ENCODE assay signal across 9 mouse cellular contexts in the genomic region with DNA sequence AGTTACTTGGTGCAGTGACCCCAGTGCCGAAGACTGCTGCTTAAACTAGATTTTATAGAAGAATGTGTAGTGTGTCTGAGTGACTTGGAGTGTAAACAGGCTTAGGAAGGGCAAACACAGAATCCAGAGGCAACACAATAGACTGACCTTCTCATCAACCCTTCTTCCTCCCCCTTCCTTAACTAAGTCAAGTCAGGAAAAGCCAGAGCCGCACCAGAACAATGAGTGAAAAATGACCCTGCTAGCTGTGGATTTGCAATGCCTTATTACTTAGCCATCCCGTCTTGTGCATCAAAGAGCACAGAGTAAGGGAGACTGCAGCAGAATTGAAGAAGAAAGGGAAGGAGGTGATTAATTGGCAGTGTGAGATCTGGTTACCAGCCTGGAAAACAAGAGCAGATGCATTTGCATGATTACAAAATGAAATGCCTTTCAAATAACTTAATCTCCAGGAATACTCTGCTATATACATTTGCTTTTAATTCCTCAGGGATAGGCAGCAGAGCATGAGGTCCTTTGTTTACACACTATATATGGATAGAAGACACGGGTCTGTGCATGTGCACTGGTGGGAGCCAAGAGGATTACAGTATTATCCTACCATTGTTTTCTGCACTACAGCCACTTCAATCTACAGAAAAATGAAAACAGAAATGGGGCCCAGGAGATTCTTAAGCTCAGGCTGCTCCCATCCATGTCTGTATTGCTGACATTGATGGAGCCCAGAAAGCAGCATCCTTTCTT.
A peak's percentile ranks its signal among the peaks of the same experiment; 100 is the strongest.
DNase-seq lines count a peak whose midpoint lies in the region; ATAC-seq and TF ChIP-seq lines count a peak whose summit lies in the region.
"Had no signal": no experiment of that assay in that cellular context is flagged by ENCODE, and none has a peak within 500 bp of the region (broad histone marks: within the 10 kb centered on the region; RNA-seq: fewer than 3 reads in every experiment).

No protein-coding gene starts in this region.

- TF ChIP-seq CTCF in lung, embryonic 14.5 days (IDR thresholded peaks at IDR 0.05; ENCODE audit: low read depth), result no peak

- 13% methylated on average over 4 of the region's 4 CpGs for WGBS in lung, embryonic 14.5 days
- 54% methylated on average over 4 of the region's 4 CpGs for WGBS in heart, embryonic 14.5 days

- H3K9me3 ChIP-seq in lung, embryonic 14.5 days (ENCODE audit: low read depth, low read length), result no peaks in the 10 kb centered on the region
- no peaks in the 10 kb centered on the region for H3K9me3 ChIP-seq in heart, embryonic 14.5 days (ENCODE audit: control insufficient read depth, low read length)

- no peak overlapping the region for H3K9ac ChIP-seq in lung, embryonic 14.5 days
- H3K9ac ChIP-seq in heart, embryonic 14.5 days (ENCODE audit: low read length), result no peak overlapping the region

- H3K27ac ChIP-seq in lung, embryonic 14.5 days (ENCODE audit: low read depth), result peak overlapping the region; percentile 36; the same call in 1 of the 2 replicates
- H3K27ac ChIP-seq in heart, embryonic 14.5 days (replicated peaks in 1 of 2; ENCODE audit: control insufficient read depth in 1 of 2, insufficient read depth in 1 of 2, low read depth in 2 of 2, low read length in 2 of 2), result peak overlapping the region; percentile 55 to 58; a peak in 3 of 4 replicates

- H3K4me3 ChIP-seq in lung, embryonic 14.5 days (ENCODE audit: low read depth, low read length), result no peak overlapping the region
- H3K4me3 ChIP-seq in heart, embryonic 14.5 days (ENCODE audit: control insufficient read depth in 1 of 2, insufficient read depth in 1 of 2, low read depth in 1 of 2, low read length in 2 of 2), result no peak overlapping the region

- peak; percentile 66 for DNase-seq in lung, embryonic 14.5 days
- DNase-seq in lung, adult 18-20 months, result no peak
- DNase-seq in kidney, postnatal 36 days, result peak; percentile 3 to 5
- peak; percentile 65 for DNase-seq in retina, postnatal 1 day
- no peak for DNase-seq in natural killer cell, adult 2 months (ENCODE audit: low spot score in 2 of 2)
- no peak for DNase-seq in gastrocnemius, adult 8-10 months (ENCODE audit: low spot score in 2 of 2)
- no peak for DNase-seq in cerebellum, adult 9-10 months
- DNase-seq: gastrocnemius, postnatal 10 days had no signal

- H3K36me3 ChIP-seq in lung, embryonic 14.5 days (ENCODE audit: insufficient read depth), result no peaks in the 10 kb centered on the region
- H3K36me3 ChIP-seq in heart, embryonic 14.5 days (ENCODE audit: control insufficient read depth, insufficient read depth, low read length), result no peaks in the 10 kb centered on the region

- H3K27me3 ChIP-seq in lung, embryonic 14.5 days (ENCODE audit: insufficient read depth, low read length), result no peaks in the 10 kb centered on the region
- H3K27me3 ChIP-seq in heart, embryonic 14.5 days (ENCODE audit: control insufficient read depth, insufficient read depth, low read length), result no peaks in the 10 kb centered on the region

- peak; percentile 87 for ATAC-seq in lung, embryonic 14.5 days (ENCODE audit: insufficient read depth)
- ATAC-seq in heart, embryonic 14.5 days (ENCODE audit: insufficient number of reproducible peaks, insufficient read depth, low FRiP score, low read depth), result peak; percentile 72

- H3K4me2 ChIP-seq in lung, embryonic 14.5 days, result no peak overlapping the region
- H3K4me2 ChIP-seq in heart, embryonic 14.5 days (ENCODE audit: low read length), result no peak overlapping the region

- peaks cover 4% of the 10 kb centered on the region for H3K4me1 ChIP-seq in lung, embryonic 14.5 days (ENCODE audit: insufficient read depth)
- H3K4me1 ChIP-seq in heart, embryonic 14.5 days (ENCODE audit: control insufficient read depth in 2 of 2, insufficient read depth in 2 of 2, low read length in 2 of 2), result no peaks in the 10 kb centered on the region

Comparison
In these comparisons a context has a peak if more than half of its experiments do, and no peak if none do; other contexts are left out.
1. DNase-seq: peak in lung, embryonic 14.5 days (single experiment), kidney, postnatal 36 days (2 of 2) and retina, postnatal 1 day (single experiment); none in lung, adult 18-20 months (0 of 2), natural killer cell, adult 2 months (0 of 2), gastrocnemius, adult 8-10 months (0 of 2) and cerebellum, adult 9-10 months (single experiment).